Comparison of ENCODE assay signal across 8 mouse cellular contexts in genomic region chr14:12575105-12575504, GRCm38 (mm10).
DNase-seq lines count a peak whose midpoint lies in the region; ATAC-seq and TF ChIP-seq lines count a peak whose summit lies in the region.

No protein-coding gene starts in this region.

- no peaks in the 10 kb centered on the region for H3K27me3 ChIP-seq in forebrain, embryonic 11.5 days (ENCODE audit: control insufficient read depth, insufficient read depth, low read length)
- H3K27me3 ChIP-seq in midbrain, embryonic 14.5 days (ENCODE audit: control insufficient read depth, insufficient read depth, low read length): no peaks in the 10 kb centered on the region

- no peak overlapping the region for H3K9ac ChIP-seq in forebrain, embryonic 11.5 days (ENCODE audit: low read length)
- no peak overlapping the region for H3K9ac ChIP-seq in midbrain, embryonic 14.5 days (replicated peaks; ENCODE audit: low read length)

- intact Hi-C loops in gastrocnemius, adult 2 months (cut with DNase I): loop anchor here (1.0 kb wide), 1 partner anchor 662 kb away; no protein-coding TSS in a partner anchor
- intact Hi-C loops in gastrocnemius, postnatal 14 days (cut with DNase I; ENCODE audit: low total_unique reads): loop anchor here (5.0 kb wide), 1 partner anchor 662 kb away; no protein-coding TSS in a partner anchor

- WGBS in forebrain, embryonic 11.5 days: 30% methylated on average over 3 of the region's 3 CpGs
- 17% methylated on average over 3 of the region's 3 CpGs for WGBS in midbrain, embryonic 14.5 days

- no peak overlapping the region for H3K4me2 ChIP-seq in forebrain, embryonic 11.5 days (ENCODE audit: low read depth, low read length, severe bottlenecking)
- no peak overlapping the region for H3K4me2 ChIP-seq in midbrain, embryonic 14.5 days (ENCODE audit: low read length)

- H3K36me3 ChIP-seq in forebrain, embryonic 11.5 days (ENCODE audit: control insufficient read depth, insufficient read depth, low read length): no peaks in the 10 kb centered on the region
- H3K36me3 ChIP-seq in midbrain, embryonic 14.5 days (ENCODE audit: control insufficient read depth, insufficient read depth, low read length): no peaks in the 10 kb centered on the region

- H3K9me3 ChIP-seq in forebrain, embryonic 11.5 days (ENCODE audit: control insufficient read depth, low read length): no peaks in the 10 kb centered on the region
- no peaks in the 10 kb centered on the region for H3K9me3 ChIP-seq in midbrain, embryonic 14.5 days (ENCODE audit: control insufficient read depth, low read length)

- H3K4me1 ChIP-seq in forebrain, embryonic 11.5 days (replicated peaks; ENCODE audit: control insufficient read depth, insufficient read depth, low read length): no peaks in the 10 kb centered on the region
- H3K4me1 ChIP-seq in midbrain, embryonic 14.5 days (ENCODE audit: control insufficient read depth, insufficient read depth, low read length): peaks cover 10% of the 10 kb centered on the region; the same call in 1 of the 2 replicates

- no peak overlapping the region for H3K4me3 ChIP-seq in gastrocnemius, adult 2 months
- no peak overlapping the region for H3K4me3 ChIP-seq in forebrain, embryonic 11.5 days (ENCODE audit: low read depth, low read length)
- H3K4me3 ChIP-seq in layer of hippocampus, adult 2 months: no peak overlapping the region
- no peak overlapping the region for H3K4me3 ChIP-seq in midbrain, embryonic 14.5 days (replicated peaks; ENCODE audit: low read depth, low read length)

- H3K27ac ChIP-seq in gastrocnemius, adult 2 months: no peak overlapping the region
- no peak overlapping the region for H3K27ac ChIP-seq in forebrain, embryonic 11.5 days (ENCODE audit: low read depth, low read length)
- no peak overlapping the region for H3K27ac ChIP-seq in layer of hippocampus, adult 2 months
- 0 out of 2 replicates have a peak overlapping the region, but pooled peaks have one; percentile 32 for H3K27ac ChIP-seq in midbrain, embryonic 14.5 days (replicated peaks; ENCODE audit: low read depth, low read length)

- ATAC-seq in forebrain, embryonic 11.5 days (replicated peaks; ENCODE audit: low FRiP score): no peak; the same call in 1 of the 2 replicates
- ATAC-seq in midbrain, embryonic 14.5 days (ENCODE audit: low FRiP score, low TSS enrichment): no peak; the same call in 1 of the 2 replicates

- DNase-seq in gastrocnemius, adult 2 months: no peak
- DNase-seq in gastrocnemius, postnatal 14 days: no peak
- peak; percentile 64 for DNase-seq in 3T3-L1 (ENCODE audit: low read depth, low spot score)
- DNase-seq in brain, embryonic 18.5 days (ENCODE audit: low read depth, low spot score): peak; percentile 54
- DNase-seq in forebrain, embryonic 11.5 days (ENCODE audit: low spot score): peak; percentile 67
- DNase-seq in layer of hippocampus, adult 2 months (ENCODE audit: low spot score in 2 of 2): peak; percentile 62 to 65
- DNase-seq in midbrain, embryonic 14.5 days: peak; percentile 89
- no peak for DNase-seq in spleen, adult 12 weeks (ENCODE audit: low spot score)

- TF ChIP-seq CTCF in gastrocnemius, adult 2 months (IDR thresholded peaks at IDR 0.05): peak; percentile 70
- TF ChIP-seq CTCF in layer of hippocampus, adult 2 months (conservative IDR thresholded peaks at IDR 0.05): peak; percentile 88

Comparison
In these comparisons a context has a peak if more than half of its experiments do, and no peak if none do; other contexts are left out.
1. DNase-seq: peak in 3T3-L1 (single experiment), brain, embryonic 18.5 days (single experiment), forebrain, embryonic 11.5 days (single experiment), layer of hippocampus, adult 2 months (2 of 2) and midbrain, embryonic 14.5 days (single experiment); none in gastrocnemius, adult 2 months (single experiment), gastrocnemius, postnatal 14 days (single experiment) and spleen, adult 12 weeks (single experiment).